Mouse (Mus musculus): ENCODE measurements around the gene AC131692.1. TPM values are rescaled to one million over a fixed set of nuclear protein-coding genes. Genes with fewer than 3 reads are reported as not detected.
A peak's percentile ranks its signal among the peaks of the same experiment; 100 is the strongest.

Gene AC131692.1
- total RNA-seq, 2 experiments from 2014 or later = 0.43 TPM; not detected in 1

GRCm38 (mm10) chr19:6140678-6141393, 46.6 kb downstream of the AC131692.1 start, which contains the start of gene Batf2:
TSS of gene Batf2 (plus strand) at chr19:6140983.
- DNase-seq = peak; percentile 94 to 95
- intact Hi-C loops (cut with DNase I) = loop anchor here (1.0 to 5.0 kb wide), 2 partner anchors 94 to 191 kb away; partner anchors contain the start of genes Men1 and Ppp2r5b

DNA sequence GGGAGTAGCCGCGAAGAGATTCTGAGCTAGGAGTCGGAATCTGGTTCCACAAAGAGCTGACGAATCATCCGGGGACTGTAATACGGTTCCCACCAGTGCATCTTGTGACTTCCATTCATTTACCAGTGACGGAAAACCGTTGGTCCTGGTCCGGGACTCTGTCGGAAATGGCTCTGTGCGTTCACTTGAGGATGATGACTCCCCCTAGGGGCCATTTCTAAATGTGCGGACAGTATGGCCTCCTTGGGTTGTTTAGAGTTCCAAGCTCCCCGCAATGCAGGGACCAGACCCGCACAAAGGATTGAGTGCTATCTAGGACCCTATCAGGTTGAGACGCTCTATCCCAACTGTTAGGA, 47.2 kb downstream of the AC131692.1 start, which contains the start of gene Arl2:
TSS of gene Arl2 (minus strand) at position 155 of the 356 bp plus-strand sequence.
- DNase-seq = peak; percentile 85 to 86
- intact Hi-C loops (cut with DNase I) = loop anchor here (1.0 to 5.0 kb wide), 2 partner anchors 94 to 191 kb away; partner anchors contain the start of genes Men1 and Ppp2r5b

GRCm38 (mm10) chr19:6144842-6145241, 50.6 kb downstream of the AC131692.1 start:
- no peak for DNase-seq
- intact Hi-C loops (cut with DNase I) = loop anchor here (5.0 kb wide), 1 partner anchor 187 kb away; the partner anchor contains the start of gene Men1

Small RNA genes lying within 50 kb of the gene (microRNA-seq; reads per million reads assigned to microRNA genes)
- 0.70 to 0.95 reads per million in 2 experiments for gene Mir6988

Other genes starting within 250 kb of the AC131692.1 start
- gene Frmd8, start 219.1 kb upstream of the AC131692.1 start, total RNA-seq (2021) = 10 to 100 TPM; 19.0 to 20.5 TPM
- gene Slc25a45, start 216.6 kb upstream of the AC131692.1 start, total RNA-seq (2021) = 1 to 10 TPM; 4.6 to 5.9 TPM
- 1 to 10 TPM; 1.1 to 1.2 TPM for gene Tigd3, start 200.3 kb upstream of the AC131692.1 start, total RNA-seq (2021)
- gene Dpf2, start 181.4 kb upstream of the AC131692.1 start, total RNA-seq (2021) = 100 to 1,000 TPM; 100 to 101 TPM
- 10 to 100 TPM; 14.0 to 16.0 TPM for gene Cdc42ep2, start 169.6 kb upstream of the AC131692.1 start, total RNA-seq (2021)
- gene Pola2, start 130.2 kb upstream of the AC131692.1 start, total RNA-seq (2021) = 10 to 100 TPM; 21.1 TPM
- not detected for gene Slc22a20, start 108.3 kb upstream of the AC131692.1 start, total RNA-seq (2021)
- gene Capn1, start 78.5 kb upstream of the AC131692.1 start, total RNA-seq (2021) = 10 to 100 TPM; 32.6 to 37.8 TPM
- gene Syvn1, start 47.8 kb upstream of the AC131692.1 start, total RNA-seq (2021) = 10 to 100 TPM; 19.5 TPM
- gene Mrpl49, start 36.6 kb upstream of the AC131692.1 start, total RNA-seq (2021) = 10 to 100 TPM; 41.7 to 46.7 TPM
- gene Fau, start 36.6 kb upstream of the AC131692.1 start, total RNA-seq (2021) = 100 to 1,000 TPM; 738 to 768 TPM
- 10 to 100 TPM; 13.6 to 13.9 TPM for gene Znhit2, start 33.2 kb upstream of the AC131692.1 start, total RNA-seq (2021)
- 1 to 10 TPM; 2.7 to 2.9 TPM for gene Tm7sf2, start 26.0 kb upstream of the AC131692.1 start, total RNA-seq (2021)
- 10 to 100 TPM; 36.4 TPM for gene Vps51, start 17.2 kb upstream of the AC131692.1 start, total RNA-seq (2021)
- not detected for gene Tmem262, start 14.4 kb upstream of the AC131692.1 start, total RNA-seq (2021)
- not detected for gene Gm28374, start 12.2 kb upstream of the AC131692.1 start, total RNA-seq (2021)
- gene Zfpl1, start 9.5 kb upstream of the AC131692.1 start, total RNA-seq (2021) = 10 to 100 TPM; 24.4 to 26.3 TPM
- gene Cdca5, start 9.4 kb upstream of the AC131692.1 start, total RNA-seq (2021) = 1 to 10 TPM; 3.8 to 5.0 TPM
- gene Naaladl1, start 11.4 kb downstream of the AC131692.1 start, total RNA-seq (2021) = under 1 TPM; 0.10 to 0.17 TPM
- gene Sac3d1, start 24.2 kb downstream of the AC131692.1 start, total RNA-seq (2021) = 10 to 100 TPM; 10.2 to 13.9 TPM
- 10 to 100 TPM; 12.5 to 12.6 TPM for gene Snx15, start 33.9 kb downstream of the AC131692.1 start, total RNA-seq (2021)
- gene Batf2, start 46.6 kb downstream of the AC131692.1 start, total RNA-seq (2021) = under 1 TPM; 0.31 to 0.32 TPM
- 10 to 100 TPM; 60.5 to 63.5 TPM for gene Arl2, start 47.1 kb downstream of the AC131692.1 start, total RNA-seq (2021)
- not detected for gene Majin, start 90.0 kb downstream of the AC131692.1 start, total RNA-seq (2021)
- not detected for gene Gpha2, start 132.0 kb downstream of the AC131692.1 start, total RNA-seq (2021)
- gene Ppp2r5b, start 141.5 kb downstream of the AC131692.1 start, total RNA-seq (2021) = 10 to 100 TPM; 30.7 to 31.7 TPM
- gene Atg2a, start 147.2 kb downstream of the AC131692.1 start, total RNA-seq (2021) = 10 to 100 TPM; 17.7 to 19.0 TPM
- gene Ehd1, start 182.3 kb downstream of the AC131692.1 start, total RNA-seq (2021) = 100 to 1,000 TPM; 129 to 181 TPM
- gene Cdc42bpg, start 212.0 kb downstream of the AC131692.1 start, total RNA-seq (2021) = 1 to 10 TPM; 9.6 to 9.9 TPM
- gene Men1, start 240.6 kb downstream of the AC131692.1 start, total RNA-seq (2021) = 10 to 100 TPM; 18.6 to 21.8 TPM
- 10 to 100 TPM; 52.3 to 52.4 TPM for gene Map4k2, start 246.7 kb downstream of the AC131692.1 start, total RNA-seq (2021)

All from heart, postnatal 10 days (tissue).